Mouse (Mus musculus) small intestine, adult 2 months (tissue): Measurements from ENCODE around the gene Mknk1. TPM values are rescaled to one million over a fixed set of nuclear protein-coding genes. Genes with fewer than 3 reads are reported as not detected.

Source experiments
- H3K27ac ChIP-seq: fragments of 200-500 bp; 2 replicates; pipeline ENCODE4 v1.5.1; 2012; ENCODE audit warnings: low read depth, low read length, control low read depth, inconsistent platforms; ENCODE audit not compliant: insufficient read depth
- H3K27me3 ChIP-seq: fragments of 200-500 bp; 2 replicates; pipeline ENCODE4 v1.6.1; 2012; ENCODE audit warnings: mild to moderate bottlenecking, moderate library complexity, low read length, inconsistent platforms; ENCODE audit not compliant: control insufficient read depth, insufficient read depth
- H3K36me3 ChIP-seq: fragments of 200-500 bp; 2 replicates; pipeline ENCODE4 v1.6.1; 2012; ENCODE audit warnings: mild to moderate bottlenecking, low read length, control low read depth, inconsistent platforms; ENCODE audit not compliant: control insufficient read depth, insufficient read depth
- H3K4me1 ChIP-seq: fragments of 200-500 bp; 2 replicates; pipeline ENCODE4 v1.6.1; 2012; ENCODE audit warnings: low read length, inconsistent platforms, mixed read lengths; ENCODE audit not compliant: control insufficient read depth, insufficient read depth, insufficient read length
- H3K4me3 ChIP-seq: fragments of 200-500 bp; 2 replicates; pipeline ENCODE4 v1.5.1; 2012; ENCODE audit warnings: low read depth, mild to moderate bottlenecking, control low read depth, inconsistent platforms, low read length, moderate library complexity
- CTCF ChIP-seq: fragments of 200-500 bp; IDR thresholded peaks from 2 replicates; pipeline ENCODE4 v1.5.1; 2012; ENCODE audit warnings: low read depth, mild to moderate bottlenecking, control low read depth, inconsistent platforms, low read length, moderate library complexity, mixed read lengths; ENCODE audit not compliant: insufficient replicate concordance, insufficient read length; ENCODE audit errors: extremely low read depth
- POLR2A ChIP-seq: fragments of 200-500 bp; IDR thresholded peaks from 2 replicates; pipeline ENCODE4 v1.6.1; 2012; ENCODE audit warnings: low read depth, mild to moderate bottlenecking, control low read depth, inconsistent platforms, low read length, moderate library complexity
- WGBS: fragments of 180-500 bp; shearing (Covaris S2); methylation state at CpG from one replicate; pipeline ENCODE4 v1.1.7; 2018; 5-methylcytosine and 5-hydroxymethylcytosine counted together
- polyA plus RNA-seq: library from polyadenylated mRNA; depleted of rRNA; stranded (reverse); fragments of >200 nt; gene quantifications from 2 replicates; pipeline ENCODE4 v1.2.3, GENCODE M21; 2012; rRNA removed

Gene Mknk1
- polyA plus RNA-seq, 1 experiment: 25.3 TPM

GRCm38 (mm10) chr4:115923262-115923880 lies 84.4 kb downstream of the Mknk1 start:
- peaks cover 8% of the 10 kb centered on the region for H3K27me3 ChIP-seq
- TF ChIP-seq POLR2A: no peak
- no peak for TF ChIP-seq CTCF
- no peak overlapping the region for H3K4me3 ChIP-seq
- H3K27ac ChIP-seq: no peak overlapping the region
- no peaks in the 10 kb centered on the region for H3K36me3 ChIP-seq
- WGBS: 76% methylated on average over 16 of the region's 16 CpGs
- H3K4me1 ChIP-seq: no peaks in the 10 kb centered on the region

- H3K4me1 ChIP-seq: no peaks in the 10 kb centered on the region
- H3K4me3 ChIP-seq: no peak overlapping the region
- peaks cover 30% of the 10 kb centered on the region for H3K27me3 ChIP-seq
- TF ChIP-seq CTCF (no peak), POLR2A (no peak)
- H3K36me3 ChIP-seq: no peaks in the 10 kb centered on the region
- 53% methylated on average over 7 of the region's 7 CpGs for WGBS
- H3K27ac ChIP-seq: no peak overlapping the region
Observed at GRCm38 (mm10) chr4:115927637-115928036, 88.6 kb downstream of the Mknk1 start.

Other genes with a start within 250 kb of the Mknk1 start
- 0.06 TPM in 1 of 2 replicates, not detected in the other for gene Cyp4a32, start 238.2 kb upstream of the Mknk1 start, polyA plus RNA-seq
- 41.0 and 213 TPM in 2 replicates for gene Cyp4b1, start 191.5 kb upstream of the Mknk1 start, polyA plus RNA-seq
- 20.2 and 40.8 TPM in 2 replicates for gene Efcab14, start 101.5 kb upstream of the Mknk1 start, polyA plus RNA-seq
- gene Tex38, start 58.2 kb upstream of the Mknk1 start, polyA plus RNA-seq: not detected in 2 replicates
- 42.0 and 60.6 TPM in 2 replicates for gene Atpaf1, start 54.4 kb upstream of the Mknk1 start, polyA plus RNA-seq
- 34.6 and 101 TPM in 2 replicates for gene Mob3c, start 11.1 kb upstream of the Mknk1 start, polyA plus RNA-seq
- gene Kncn, start 45.2 kb downstream of the Mknk1 start, polyA plus RNA-seq: not detected in 2 replicates
- gene 6430628N08Rik, start 51.5 kb downstream of the Mknk1 start, polyA plus RNA-seq: not detected in 2 replicates
- gene Dmbx1, start 100.7 kb downstream of the Mknk1 start, polyA plus RNA-seq: not detected in 2 replicates
- 57.9 and 89.2 TPM in 2 replicates for gene Faah, start 178.7 kb downstream of the Mknk1 start, polyA plus RNA-seq
- gene Nsun4, start 214.7 kb downstream of the Mknk1 start, polyA plus RNA-seq: 2.7 and 3.7 TPM in 2 replicates
- gene Uqcrh, start 235.9 kb downstream of the Mknk1 start, polyA plus RNA-seq: 45.6 and 60.5 TPM in 2 replicates
- gene Lrrc41, start 236.1 kb downstream of the Mknk1 start, polyA plus RNA-seq: 43.2 and 64.7 TPM in 2 replicates